Mouse (Mus musculus) layer of hippocampus, postnatal 10 days (tissue): ENCODE data around the gene Coq2. TPM values are rescaled to one million over a fixed set of nuclear protein-coding genes. Genes with fewer than 3 reads are reported as not detected.
A peak's percentile ranks its signal among the peaks of the same experiment; 100 is the strongest.

Experiments used
- DNase-seq, 2 experiments: peaks; one replicate each; pipeline ENCODE4 v3.0.0; 2021; ENCODE audit warnings: low spot score in 2 of 2
- long read RNA-seq: library from polyadenylated mRNA; stranded (forward); transcript quantifications from one replicate; pipeline ENCODE4 v2.0.0, GENCODE M21; 2023
- total RNA-seq, 2 experiments: library from RNA; stranded (reverse); gene quantifications; 2 replicates each; pipeline ENCODE4 v1.2.3; 2021

Coq2 gene
- total RNA-seq: 10 to 100 TPM; 56.9 to 60.7 TPM
- long read RNA-seq, transcript Coq2-201 (7 exons, 1,743 nt): major isoform, 47 of 94 reads
- long read RNA-seq, partial matches to known transcripts: 3 of 94 reads
- long read RNA-seq, other reads (novel, unspliced or antisense): 43 of 94 reads

- peak; percentile 56 to 76 for DNase-seq
Measured at GRCm38 (mm10) chr5:100674711-100675376, at the start of gene Coq2. Gene Coq2, minus strand, starts transcription at chr5:100675140.

GRCm38 (mm10) chr5:100719235-100720088 lies 44.5 kb upstream of the Coq2 start, which contains the start of gene Hpse:
Gene Hpse, minus strand, starts transcription at chr5:100719716.
- DNase-seq: peak; percentile 12 to 25

- no peak for DNase-seq
Measured at GRCm38 (mm10) chr5:100716762-100717161, 41.8 kb upstream of the Coq2 start.

GRCm38 (mm10) chr5:100711219-100711618 lies 36.3 kb upstream of the Coq2 start:
- no peak for DNase-seq

- DNase-seq: no peak
Measured at GRCm38 (mm10) chr5:100710012-100710411, 35.1 kb upstream of the Coq2 start.

GRCm38 (mm10) chr5:100709035-100709434 lies 34.1 kb upstream of the Coq2 start:
- DNase-seq: no peak

- DNase-seq: no peak
Measured at GRCm38 (mm10) chr5:100706675-100707074, 31.7 kb upstream of the Coq2 start.

GRCm38 (mm10) chr5:100704272-100704671 lies 29.3 kb upstream of the Coq2 start:
- DNase-seq: no peak

GRCm38 (mm10) chr5:100702325-100702724 lies 27.4 kb upstream of the Coq2 start:
- no peak for DNase-seq

- no peak for DNase-seq
Measured at GRCm38 (mm10) chr5:100700861-100701620, 26.1 kb upstream of the Coq2 start.

- DNase-seq: no peak
Measured at GRCm38 (mm10) chr5:100697886-100698285, 22.9 kb upstream of the Coq2 start.

- no peak for DNase-seq
Measured at GRCm38 (mm10) chr5:100697398-100697797, 22.5 kb upstream of the Coq2 start.

- no peak for DNase-seq
Measured at GRCm38 (mm10) chr5:100685631-100686030, 10.7 kb upstream of the Coq2 start.

- DNase-seq: no peak
Measured at GRCm38 (mm10) chr5:100680542-100680933, 5.6 kb upstream of the Coq2 start.

- no peak for DNase-seq
Measured at GRCm38 (mm10) chr5:100679911-100680541, 5.1 kb upstream of the Coq2 start.

- peak; percentile 84 to 91 for DNase-seq
Measured at GRCm38 (mm10) chr5:100673745-100674486, 1.0 kb downstream of the Coq2 start.

GRCm38 (mm10) chr5:100672403-100672802 lies 2.5 kb downstream of the Coq2 start:
- no peak for DNase-seq

GRCm38 (mm10) chr5:100671897-100672296 lies 3.0 kb downstream of the Coq2 start:
- no peak for DNase-seq

- peak; percentile 46 to 49 for DNase-seq
Measured at GRCm38 (mm10) chr5:100671398-100671797, 3.5 kb downstream of the Coq2 start.

GRCm38 (mm10) chr5:100666965-100667364 lies 8.0 kb downstream of the Coq2 start:
- no peak for DNase-seq
